Mouse (Mus musculus): ENCODE measurements at regions not wholly inside any gene's neighbourhood (a gene's known extent, or its start where the extent isn't known, plus 50 kb on each side); places are given as distances from the start of the nearest gene placed in this dataset.

GRCm38 (mm10) chr13:71631447-71631846 lies 332.1 kb downstream of the Irx1 start:
- intact Hi-C loops (cut with DNase I): no loop called here
- Histone ChIP-seq H3K9ac (ENCODE audit: low read depth, low read length) (no peak overlapping the region), H3K79me2 (replicated peaks; ENCODE audit: control insufficient read depth, insufficient read depth, low read length) (no peaks in the 10 kb centered on the region), H3K4me1 (ENCODE audit: control insufficient read depth, insufficient read depth, low read length) (no peaks in the 10 kb centered on the region), H3K27me3 (ENCODE audit: control insufficient read depth, insufficient read depth, low read length) (no peaks in the 10 kb centered on the region), H3K36me3 (ENCODE audit: control insufficient read depth, insufficient read depth, low read length) (no peaks in the 10 kb centered on the region), H3K27ac (no peak overlapping the region), H3K4me3 (no peak overlapping the region)
- 45% methylated on average over 2 of the region's 2 CpGs for WGBS
- DNase-seq: no peak
- TF ChIP-seq CTCF (IDR thresholded peaks at IDR 0.05): no peak
- no peak for TF ChIP-seq EP300 (IDR thresholded peaks at IDR 0.05; ENCODE audit: insufficient read depth, low read depth, low read length)
- no peak for TF ChIP-seq POLR2A (IDR thresholded peaks at IDR 0.05; ENCODE audit: insufficient read depth, low read depth, low read length)

- Histone ChIP-seq H3K27me3 (ENCODE audit: control insufficient read depth, insufficient read depth, low read length) (no peaks in the 10 kb centered on the region), H3K27ac (no peak overlapping the region), H3K4me3 (no peak overlapping the region), H3K9ac (ENCODE audit: low read depth, low read length) (no peak overlapping the region), H3K79me2 (replicated peaks; ENCODE audit: control insufficient read depth, insufficient read depth, low read length) (no peaks in the 10 kb centered on the region), H3K36me3 (ENCODE audit: control insufficient read depth, insufficient read depth, low read length) (no peaks in the 10 kb centered on the region), H3K4me1 (ENCODE audit: control insufficient read depth, insufficient read depth, low read length) (no peaks in the 10 kb centered on the region)
- 39% methylated on average over 2 of the region's 2 CpGs for WGBS
- TF ChIP-seq CTCF (IDR thresholded peaks at IDR 0.05) (no peak), EP300 (IDR thresholded peaks at IDR 0.05; ENCODE audit: insufficient read depth, low read depth, low read length) (no peak), POLR2A (IDR thresholded peaks at IDR 0.05; ENCODE audit: insufficient read depth, low read depth, low read length) (no peak)
- DNase-seq: no peak
- intact Hi-C loops (cut with DNase I): no loop called here
Observed at GRCm38 (mm10) chr13:71617198-71617597, 346.3 kb downstream of the Irx1 start.

GRCm38 (mm10) chr13:71612393-71613179 lies 350.9 kb downstream of the Irx1 start:
- 73% methylated on average over 7 of the region's 7 CpGs for WGBS
- H3K4me3 ChIP-seq: no peak overlapping the region

GRCm38 (mm10) chr13:71582486-71582885 lies 381.0 kb downstream of the Irx1 start:
- H3K36me3 ChIP-seq (ENCODE audit: control insufficient read depth, insufficient read depth, low read length): no peaks in the 10 kb centered on the region
- H3K79me2 ChIP-seq (replicated peaks; ENCODE audit: control insufficient read depth, insufficient read depth, low read length): no peaks in the 10 kb centered on the region
- no peaks in the 10 kb centered on the region for H3K4me1 ChIP-seq (ENCODE audit: control insufficient read depth, insufficient read depth, low read length)
- H3K4me3 ChIP-seq: no peak overlapping the region
- no peaks in the 10 kb centered on the region for H3K27me3 ChIP-seq (ENCODE audit: control insufficient read depth, insufficient read depth, low read length)
- 45% methylated on average over 4 of the region's 4 CpGs for WGBS
- TF ChIP-seq EP300 (IDR thresholded peaks at IDR 0.05; ENCODE audit: insufficient read depth, low read depth, low read length) (no peak), CTCF (IDR thresholded peaks at IDR 0.05) (no peak), POLR2A (IDR thresholded peaks at IDR 0.05; ENCODE audit: insufficient read depth, low read depth, low read length) (no peak)
- DNase-seq: no peak
- H3K9ac ChIP-seq (ENCODE audit: low read depth, low read length): no peak overlapping the region
- H3K27ac ChIP-seq: no peak overlapping the region
- intact Hi-C loops (cut with DNase I): no loop called here

More at GRCm38 (mm10) chr13:71612393-71613179, 350.9 kb downstream of the Irx1 start:
- no peak overlapping the region for H3K27ac ChIP-seq
- DNase-seq: no peak
- no peaks in the 10 kb centered on the region for H3K36me3 ChIP-seq (ENCODE audit: control insufficient read depth, insufficient read depth, low read length)
- intact Hi-C loops (cut with DNase I): no loop called here
- no peaks in the 10 kb centered on the region for H3K79me2 ChIP-seq (replicated peaks; ENCODE audit: control insufficient read depth, insufficient read depth, low read length)
- TF ChIP-seq POLR2A (IDR thresholded peaks at IDR 0.05; ENCODE audit: insufficient read depth, low read depth, low read length) (no peak), CTCF (IDR thresholded peaks at IDR 0.05) (no peak), EP300 (IDR thresholded peaks at IDR 0.05; ENCODE audit: insufficient read depth, low read depth, low read length) (no peak)
- no peaks in the 10 kb centered on the region for H3K4me1 ChIP-seq (ENCODE audit: control insufficient read depth, insufficient read depth, low read length)
- H3K9ac ChIP-seq (ENCODE audit: low read depth, low read length): no peak overlapping the region
- H3K27me3 ChIP-seq (ENCODE audit: control insufficient read depth, insufficient read depth, low read length): no peaks in the 10 kb centered on the region

GRCm38 (mm10) chr13:71565895-71566294 lies 397.6 kb downstream of the Irx1 start:
- Histone ChIP-seq H3K27me3 (ENCODE audit: control insufficient read depth, insufficient read depth, low read length) (no peaks in the 10 kb centered on the region), H3K4me1 (ENCODE audit: control insufficient read depth, insufficient read depth, low read length) (no peaks in the 10 kb centered on the region), H3K79me2 (replicated peaks; ENCODE audit: control insufficient read depth, insufficient read depth, low read length) (no peaks in the 10 kb centered on the region), H3K36me3 (ENCODE audit: control insufficient read depth, insufficient read depth, low read length) (no peaks in the 10 kb centered on the region), H3K9ac (ENCODE audit: low read depth, low read length) (no peak overlapping the region), H3K27ac (no peak overlapping the region), H3K4me3 (no peak overlapping the region)
- 66% methylated on average over 6 of the region's 6 CpGs for WGBS
- DNase-seq: no peak
- intact Hi-C loops (cut with DNase I): no loop called here
- TF ChIP-seq EP300 (IDR thresholded peaks at IDR 0.05; ENCODE audit: insufficient read depth, low read depth, low read length) (no peak), POLR2A (IDR thresholded peaks at IDR 0.05; ENCODE audit: insufficient read depth, low read depth, low read length) (no peak), CTCF (IDR thresholded peaks at IDR 0.05) (no peak)

GRCm38 (mm10) chr13:71565388-71565787 lies 398.1 kb downstream of the Irx1 start:
- WGBS: 73% methylated on average over 7 of the region's 7 CpGs
- Histone ChIP-seq H3K4me1 (ENCODE audit: control insufficient read depth, insufficient read depth, low read length) (no peaks in the 10 kb centered on the region), H3K4me3 (no peak overlapping the region), H3K36me3 (ENCODE audit: control insufficient read depth, insufficient read depth, low read length) (no peaks in the 10 kb centered on the region), H3K27ac (no peak overlapping the region), H3K9ac (ENCODE audit: low read depth, low read length) (no peak overlapping the region), H3K27me3 (ENCODE audit: control insufficient read depth, insufficient read depth, low read length) (no peaks in the 10 kb centered on the region), H3K79me2 (replicated peaks; ENCODE audit: control insufficient read depth, insufficient read depth, low read length) (no peaks in the 10 kb centered on the region)
- no peak for DNase-seq
- TF ChIP-seq EP300 (IDR thresholded peaks at IDR 0.05; ENCODE audit: insufficient read depth, low read depth, low read length) (no peak), CTCF (IDR thresholded peaks at IDR 0.05) (no peak), POLR2A (IDR thresholded peaks at IDR 0.05; ENCODE audit: insufficient read depth, low read depth, low read length) (no peak)
- intact Hi-C loops (cut with DNase I): no loop called here

Data from heart, adult 2 months (tissue).